In genomic region chr11:11690845-11691196, GRCm38 (mm10) we compare ENCODE assay signal across 26 mouse cellular contexts. TPM values are rescaled to one million over a fixed set of nuclear protein-coding genes. Genes with fewer than 3 reads are reported as not detected.
DNase-seq lines count a peak whose midpoint lies in the region; ATAC-seq and TF ChIP-seq lines count a peak whose summit lies in the region.
"Had no signal": no experiment of that assay in that cellular context is flagged by ENCODE, and none has a peak within 500 bp of the region (broad histone marks: within the 10 kb centered on the region; RNA-seq: fewer than 3 reads in every experiment).

No protein-coding gene starts in this region.

- H3K36me3 ChIP-seq in heart, embryonic 16.5 days (ENCODE audit: control insufficient read depth, insufficient read depth) = no peaks in the 10 kb centered on the region
- H3K36me3 ChIP-seq in thymus, adult 2 months (ENCODE audit: control insufficient read depth, insufficient read depth, low read length) = no peaks in the 10 kb centered on the region
- H3K36me3 ChIP-seq in liver, embryonic 13.5 days = peaks cover 3% of the 10 kb centered on the region; the same call in 1 of the 2 replicates
- H3K36me3 ChIP-seq in macrophage (ENCODE audit: inconsistent target) = no peaks in the 10 kb centered on the region
- H3K36me3 ChIP-seq: embryonic facial prominence, embryonic 10.5 days; embryonic facial prominence, embryonic 15.5 days; heart, embryonic 10.5 days; kidney, embryonic 15.5 days; midbrain, embryonic 13.5 days; neural tube, embryonic 13.5 days had no signal

- ATAC-seq in heart, embryonic 16.5 days (replicated peaks; ENCODE audit: extremely low read depth, insufficient read depth, low FRiP score) = no peak
- ATAC-seq in liver, embryonic 13.5 days (ENCODE audit: low read depth) = no peak
- ATAC-seq: forebrain, embryonic 14.5 days; hindbrain, embryonic 16.5 days; midbrain, embryonic 13.5 days had no signal

- TF ChIP-seq CTCF in thymus, adult 2 months (IDR thresholded peaks at IDR 0.05; ENCODE audit: borderline replicate concordance, control insufficient read depth, extremely low read depth, insufficient read depth, low read length, poor library complexity) = no peak

- no peak overlapping the region; the same call in 1 of the 2 replicates for H3K4me2 ChIP-seq in heart, embryonic 16.5 days (ENCODE audit: low read depth, low read length)
- H3K4me2 ChIP-seq in liver, embryonic 13.5 days = peak overlapping the region; percentile 68
- H3K4me2 ChIP-seq: embryonic facial prominence, embryonic 15.5 days; kidney, embryonic 15.5 days; lung, embryonic 14.5 days; midbrain, embryonic 13.5 days; neural tube, embryonic 13.5 days had no signal

- H3K9me3 ChIP-seq in heart, embryonic 16.5 days (replicated peaks; ENCODE audit: control insufficient read depth, low read length) = no peaks in the 10 kb centered on the region
- H3K9me3 ChIP-seq in liver, embryonic 13.5 days (replicated peaks) = no peaks in the 10 kb centered on the region
- H3K9me3 ChIP-seq: embryonic facial prominence, embryonic 10.5 days; embryonic facial prominence, embryonic 15.5 days; heart, embryonic 10.5 days; kidney, embryonic 15.5 days; midbrain, embryonic 13.5 days; neural tube, embryonic 13.5 days had no signal

- H3K27ac ChIP-seq in heart, embryonic 16.5 days (ENCODE audit: low read length) = no peak overlapping the region
- H3K27ac ChIP-seq in thymus, adult 2 months (ENCODE audit: control insufficient read depth, insufficient read depth, low read length) = peak overlapping the region; percentile 25; the same call in 1 of the 2 replicates
- H3K27ac ChIP-seq in liver, embryonic 13.5 days = peak overlapping the region; percentile 91; the same call in 1 of the 2 replicates
- H3K27ac ChIP-seq in macrophage = peak overlapping the region; percentile 94
- H3K27ac ChIP-seq: embryonic facial prominence, embryonic 10.5 days; embryonic facial prominence, embryonic 15.5 days; heart, embryonic 10.5 days; kidney, embryonic 15.5 days; midbrain, embryonic 13.5 days; neural tube, embryonic 13.5 days had no signal

- WGBS in heart, embryonic 16.5 days = 87% methylated on average over 8 of the region's 8 CpGs
- WGBS in thymus, adult 2 months = 6% methylated on average over 8 of the region's 8 CpGs
- 66% methylated on average over 8 of the region's 8 CpGs for WGBS in liver, embryonic 13.5 days (ENCODE audit: insufficient replicate concordance)
- 51% methylated on average over 8 of the region's 8 CpGs for WGBS in macrophage (ENCODE audit: missing documents)

- peak overlapping the region; percentile 43; the same call in 1 of the 2 replicates for H3K9ac ChIP-seq in heart, embryonic 16.5 days (ENCODE audit: low read length)
- peak overlapping the region; percentile 41 for H3K9ac ChIP-seq in liver, embryonic 13.5 days
- H3K9ac ChIP-seq: embryonic facial prominence, embryonic 15.5 days; kidney, embryonic 15.5 days; lung, embryonic 14.5 days; midbrain, embryonic 13.5 days; neural tube, embryonic 13.5 days had no signal

- H3K4me1 ChIP-seq in heart, embryonic 16.5 days (ENCODE audit: control insufficient read depth, insufficient read depth, low read length) = peaks cover 5% of the 10 kb centered on the region
- peaks cover 15% of the 10 kb centered on the region for H3K4me1 ChIP-seq in thymus, adult 2 months (replicated peaks; ENCODE audit: control insufficient read depth, insufficient read depth, low read length)
- H3K4me1 ChIP-seq in liver, embryonic 13.5 days (replicated peaks) = peaks cover 72% of the 10 kb centered on the region

- peaks cover 96% of the 10 kb centered on the region for H3K79me2 ChIP-seq in macrophage (ENCODE audit: inconsistent target)

- TF ChIP-seq POLR2A in thymus, adult 2 months (IDR thresholded peaks at IDR 0.05; ENCODE audit: control insufficient read depth, extremely low read depth, insufficient read depth, low read length, poor library complexity) = no peak

- no peak for DNase-seq in heart, adult 9 months (ENCODE audit: low spot score in 2 of 2)
- no peak for DNase-seq in thymus, adult 2 months
- DNase-seq in thymus, postnatal 10 days (ENCODE audit: low spot score in 2 of 2) = no peak
- DNase-seq in liver, embryonic 13.5 days = no peak
- DNase-seq in testis, postnatal 14 days (ENCODE audit: low spot score) = no peak
- DNase-seq in adrenal gland, adult 2 months = no peak
- DNase-seq: adrenal gland, postnatal 14 days; cerebellum, adult 2 months; cerebellum, postnatal 25 days; gastrocnemius, postnatal 14 days; heart, postnatal 14 days; kidney, adult 18-20 months; kidney, postnatal 25 days; layer of hippocampus, postnatal 36 days; left cerebral cortex, postnatal 4 days; lung, embryonic 14.5 days had no signal

- H3K4me3 ChIP-seq in heart, embryonic 16.5 days (ENCODE audit: low read length) = peak overlapping the region; percentile 14
- no peak overlapping the region for H3K4me3 ChIP-seq in thymus, adult 2 months (ENCODE audit: control insufficient read depth, insufficient read depth, low read length)
- H3K4me3 ChIP-seq in liver, embryonic 13.5 days (replicated peaks) = peak overlapping the region; percentile 86
- H3K4me3 ChIP-seq in macrophage (ENCODE audit: inconsistent target) = peak overlapping the region; percentile 81
- H3K4me3 ChIP-seq: embryonic facial prominence, embryonic 10.5 days; embryonic facial prominence, embryonic 15.5 days; heart, embryonic 10.5 days; kidney, embryonic 15.5 days; midbrain, embryonic 13.5 days; neural tube, embryonic 13.5 days had no signal

- H3K27me3 ChIP-seq in heart, embryonic 16.5 days (ENCODE audit: control insufficient read depth, insufficient read depth, low read length) = peaks cover 16% of the 10 kb centered on the region
- H3K27me3 ChIP-seq in thymus, adult 2 months (ENCODE audit: control insufficient read depth, insufficient read depth, low read length) = no peaks in the 10 kb centered on the region
- H3K27me3 ChIP-seq in liver, embryonic 13.5 days = no peaks in the 10 kb centered on the region

RNA-seq across cellular contexts. Expression of gene Ikzf1, which starts 6.0 kb away (rescaled TPM):
- 3.9 and 15.1 TPM in 2 replicates for polyA plus RNA-seq in heart, embryonic 16.5 days (2015; fragmentation: Nextera tagmentation; extraction: Ambion mirVana)
- 645 and 923 TPM in 2 replicates for polyA plus RNA-seq in thymus, adult 2 months (2012; rRNA removed)
- 28.3 and 44.6 TPM in 2 replicates for polyA plus RNA-seq in liver, embryonic 13.5 days (2015; fragmentation: Nextera tagmentation; extraction: Ambion mirVana)
- 100 to 1,000 TPM in 5 of 26 experiments, 10 to 100 TPM in 21; 37.4 to 229 (median 70.3) TPM for total RNA-seq in macrophage (2018; cell fraction: chromatin; rRNA removed)
- total RNA-seq in macrophage (2018; cell fraction: cytosol; rRNA removed) = 100 to 1,000 TPM in 1 of 26 experiments, 10 to 100 TPM in 25; 39.3 to 122 (median 50.4) TPM
- total RNA-seq in macrophage (2018; cell fraction: nucleus; rRNA removed) = 100 to 1,000 TPM in 7 of 26 experiments, 10 to 100 TPM in 19; 43.7 to 239 (median 75.0) TPM
- polyA plus RNA-seq in macrophage (2018) = 28.8 to 37.3 TPM (median 32.7 TPM) in 3 replicates
- total RNA-seq in adrenal gland, adult 2 months (2021) = 1 to 10 TPM; 2.0 to 3.0 TPM
- 11.0 and 11.5 TPM in 2 replicates for polyA plus RNA-seq in adrenal gland, adult 2 months (2012; rRNA removed)

Comparison
In these comparisons a context has a peak if more than half of its experiments do, and no peak if none do; other contexts are left out.
1. RNA of gene Ikzf1, which starts 6.0 kb away (polyA plus RNA-seq): 645 to 923 TPM in thymus, adult 2 months; 28.8 to 37.3 TPM in macrophage, 28.3 to 44.6 TPM in liver, embryonic 13.5 days, 3.9 to 15.1 TPM in heart, embryonic 16.5 days and 11.0 to 11.5 TPM in adrenal gland, adult 2 months; every median in the first group is over 10 times any median in the second.